Mouse (Mus musculus) gonadal fat pad, adult 2 months (tissue): ENCODE data around the gene Arcn1. TPM values are rescaled to one million over a fixed set of nuclear protein-coding genes. Genes with fewer than 3 reads are reported as not detected.

ENCODE experiments used
- polyA plus RNA-seq: library from polyadenylated mRNA; depleted of rRNA; stranded (reverse); fragments of >200 nt; gene quantifications from 2 replicates; pipeline ENCODE4 v1.2.3, GENCODE M21; 2012; rRNA removed

Arcn1 gene
- polyA plus RNA-seq, 1 experiment = 60.6 TPM

Other genes starting within 250 kb of the Arcn1 start
- gene Cxcr5, start 206.0 kb downstream of the Arcn1 start, polyA plus RNA-seq = 0.88 and 1.2 TPM in 2 replicates
- gene Ddx6, start 163.0 kb downstream of the Arcn1 start, polyA plus RNA-seq = 22.8 and 32.0 TPM in 2 replicates
- gene Treh, start 94.6 kb downstream of the Arcn1 start, polyA plus RNA-seq = 0.45 TPM in 1 of 2 replicates, not detected in the other
- 90.2 and 117 TPM in 2 replicates for gene Phldb1, start 32.6 kb downstream of the Arcn1 start, polyA plus RNA-seq
- gene Ift46, start 63 bp upstream of the Arcn1 start, polyA plus RNA-seq = 55.0 and 67.3 TPM in 2 replicates
- gene Tmem25, start 31.5 kb upstream of the Arcn1 start, polyA plus RNA-seq = 2.9 and 3.3 TPM in 2 replicates
- 1.3 and 3.0 TPM in 2 replicates for gene Ttc36, start 35.2 kb upstream of the Arcn1 start, polyA plus RNA-seq
- 12.9 and 19.1 TPM in 2 replicates for gene Kmt2a, start 113.5 kb upstream of the Arcn1 start, polyA plus RNA-seq
- gene Atp5l, start 152.9 kb upstream of the Arcn1 start, polyA plus RNA-seq = 338 and 450 TPM in 2 replicates
- gene Ube4a, start 197.8 kb upstream of the Arcn1 start, polyA plus RNA-seq = 17.0 and 21.1 TPM in 2 replicates
- 0.28 and 0.31 TPM in 2 replicates for gene Cd3g, start 212.6 kb upstream of the Arcn1 start, polyA plus RNA-seq
- 0.22 and 0.36 TPM in 2 replicates for gene Cd3d, start 213.9 kb upstream of the Arcn1 start, polyA plus RNA-seq
- 0.58 and 0.75 TPM in 2 replicates for gene Cd3e, start 241.8 kb upstream of the Arcn1 start, polyA plus RNA-seq